Mouse (Mus musculus): ENCODE data around the gene Btbd9. TPM values are rescaled to one million over a fixed set of nuclear protein-coding genes. Genes with fewer than 3 reads are reported as not detected.

The Btbd9 gene
- total RNA-seq, 2 experiments from 2014 or later: 117 TPM

DNA sequence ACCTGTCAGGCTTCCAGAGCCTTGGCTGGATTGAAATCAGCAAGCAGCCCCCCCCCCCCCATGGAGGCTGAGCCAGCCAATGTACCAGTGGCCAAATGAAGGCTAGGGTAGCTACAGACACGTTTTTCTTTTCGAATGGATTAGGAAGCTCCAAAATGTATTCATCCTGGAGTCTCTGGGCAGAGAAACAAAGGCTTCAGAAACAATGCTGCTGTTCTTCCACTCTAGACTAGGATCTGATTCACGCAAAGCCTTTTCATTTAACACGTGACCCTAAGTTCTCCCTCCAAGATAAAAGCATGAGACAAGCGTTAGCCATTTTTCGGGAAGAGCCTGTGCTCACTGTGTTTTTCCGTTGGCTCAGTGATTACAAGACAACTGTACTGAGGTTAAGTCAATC lies 86.7 kb downstream of the Btbd9 start:
- DNase-seq (ENCODE audit: low spot score in 2 of 2): no peak

DNA sequence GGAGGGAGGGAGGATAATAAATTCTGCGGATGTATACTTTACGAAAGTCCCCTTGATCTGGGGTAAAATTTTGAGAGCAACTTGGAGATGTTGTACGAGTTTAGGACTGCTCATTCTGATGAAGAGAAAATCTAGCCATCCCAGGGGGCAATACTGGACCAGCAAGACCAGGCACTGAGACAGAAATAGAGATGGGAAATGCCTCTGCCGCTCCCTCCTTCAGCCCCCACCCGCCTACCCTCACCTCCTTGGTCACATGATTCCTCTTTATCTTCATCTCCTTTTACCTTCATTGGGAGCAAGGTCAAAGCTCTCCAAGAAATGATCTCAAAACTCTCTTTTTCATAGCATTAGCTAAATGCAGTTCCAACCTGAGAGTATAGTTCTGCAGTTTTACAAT lies 88.6 kb downstream of the Btbd9 start:
- no peak for DNase-seq (ENCODE audit: low spot score in 2 of 2)

DNA sequence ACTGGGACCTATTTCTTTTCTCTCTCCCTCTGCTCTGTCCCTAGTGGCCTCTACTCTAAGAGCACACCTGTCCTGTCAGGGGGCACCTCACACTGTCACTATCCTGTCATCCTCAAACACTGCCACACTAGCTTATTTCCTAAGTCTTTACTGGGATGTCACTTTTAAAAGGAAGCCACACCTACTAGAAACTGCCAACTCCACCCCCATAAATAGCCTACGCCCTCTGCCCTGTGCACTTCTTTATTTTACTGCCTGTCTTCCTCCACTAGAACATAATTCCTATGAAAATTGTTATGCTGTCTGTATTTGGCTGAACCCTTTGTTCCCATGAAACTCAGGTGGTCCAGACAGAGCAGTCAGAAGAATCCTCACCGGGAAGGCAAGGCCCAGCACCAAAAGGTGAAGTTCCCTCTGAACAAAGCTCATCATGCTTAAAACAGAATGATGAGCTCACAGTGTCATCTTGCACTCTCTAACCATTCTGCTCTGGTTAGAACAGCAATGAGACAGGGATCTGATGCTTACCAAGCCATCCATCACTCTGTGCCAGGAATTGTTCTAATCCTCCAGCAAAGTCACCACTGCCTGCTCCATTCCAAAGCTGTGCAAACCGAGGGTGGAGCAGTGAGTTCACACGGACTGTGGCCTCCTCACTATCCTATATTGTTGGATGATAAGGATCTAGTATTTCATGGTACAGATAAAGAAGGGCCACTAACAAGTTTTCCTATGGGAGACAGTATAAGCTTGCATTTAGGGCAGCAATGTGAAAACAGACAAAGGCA lies 91.0 kb downstream of the Btbd9 start:
- DNase-seq (ENCODE audit: low spot score in 2 of 2): no peak

DNA sequence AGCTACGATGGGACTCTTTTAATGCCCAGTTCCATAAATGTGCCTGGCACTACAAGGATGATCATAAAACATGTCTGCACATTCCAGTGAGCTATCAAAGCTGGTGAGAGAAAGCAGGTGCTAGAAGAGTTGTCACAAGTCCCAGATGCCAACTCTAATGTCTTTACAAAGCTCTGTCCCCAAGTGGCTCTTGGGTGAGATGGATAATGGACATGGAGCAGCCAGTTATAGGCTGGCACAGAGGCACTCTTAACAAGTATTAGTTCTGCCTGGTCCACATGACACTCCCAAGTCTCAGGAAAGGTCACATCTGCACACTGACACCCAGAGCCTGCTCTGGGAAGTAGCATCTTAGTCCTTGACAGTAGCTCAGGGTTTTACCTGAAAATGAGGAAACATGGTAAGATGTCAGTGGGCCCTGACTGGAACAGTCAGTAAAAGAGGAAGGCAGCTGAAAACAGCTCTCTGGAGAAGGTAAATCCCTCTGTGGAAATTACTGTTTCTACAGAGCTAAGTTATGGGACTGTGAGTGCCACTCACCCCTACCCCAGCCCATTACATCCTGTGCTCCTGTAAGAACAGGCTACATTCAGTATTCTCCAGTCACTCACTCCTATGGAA lies 91.7 kb downstream of the Btbd9 start:
- DNase-seq (ENCODE audit: low spot score in 2 of 2): no peak

DNA sequence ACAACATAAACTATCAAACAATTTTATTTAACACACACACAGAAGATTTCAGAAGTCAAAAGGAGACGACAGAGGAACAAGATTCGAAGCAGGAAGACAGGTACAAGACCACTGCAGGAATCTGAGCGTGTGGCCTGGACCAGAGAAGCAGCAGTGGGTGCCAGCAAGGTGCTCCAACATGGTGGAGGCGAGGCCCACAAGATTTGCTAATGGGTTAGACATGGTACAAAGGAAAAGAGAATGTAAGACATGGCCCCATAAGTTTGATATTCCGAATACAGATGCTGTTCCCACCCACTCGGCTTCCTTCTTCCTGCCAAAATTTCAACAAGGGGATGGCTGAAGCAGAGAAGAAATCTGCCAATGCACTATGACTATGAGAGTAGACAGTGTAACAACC lies 94.5 kb downstream of the Btbd9 start:
- DNase-seq (ENCODE audit: low spot score in 2 of 2): no peak

DNA sequence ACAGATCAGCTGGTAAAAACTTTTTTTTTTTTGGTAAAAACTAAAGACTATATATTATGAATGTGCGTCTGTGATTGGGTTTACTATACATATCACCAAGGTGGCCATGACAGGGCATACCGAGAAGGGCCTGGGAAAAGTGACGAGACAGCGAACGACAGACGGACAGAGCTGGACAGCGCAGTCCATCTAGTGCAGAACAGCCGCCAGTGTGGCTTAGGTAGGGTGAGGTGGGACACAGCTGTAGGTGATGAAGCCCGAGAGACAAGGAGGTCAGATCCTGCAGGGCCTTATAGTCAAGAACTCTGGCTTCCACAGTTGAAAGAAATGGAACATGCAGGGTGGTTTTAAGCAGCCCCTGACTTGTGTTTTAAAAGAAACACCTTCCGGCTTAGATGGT lies 94.9 kb downstream of the Btbd9 start:
- no peak for DNase-seq (ENCODE audit: low spot score in 2 of 2)

DNA sequence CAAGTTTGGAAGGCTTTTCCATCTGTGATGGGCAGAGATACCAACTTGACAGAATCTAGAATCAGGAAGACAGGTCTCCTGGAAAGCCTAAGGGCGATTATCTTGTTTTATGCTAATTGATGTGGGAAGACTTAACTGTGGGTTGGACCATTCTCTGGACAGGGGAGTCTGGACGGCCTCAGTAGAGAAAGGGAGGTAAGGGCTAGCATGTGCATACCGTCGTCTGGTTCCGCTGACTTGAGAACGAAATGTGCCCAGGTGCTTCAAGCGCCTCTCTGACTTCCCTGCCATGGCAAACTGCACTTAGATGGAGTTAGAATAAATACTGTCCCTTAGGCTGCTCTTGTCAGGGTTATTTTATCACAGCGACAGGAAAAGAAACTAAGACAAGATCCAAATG lies 95.9 kb downstream of the Btbd9 start:
- DNase-seq (ENCODE audit: low spot score in 2 of 2): no peak

DNA sequence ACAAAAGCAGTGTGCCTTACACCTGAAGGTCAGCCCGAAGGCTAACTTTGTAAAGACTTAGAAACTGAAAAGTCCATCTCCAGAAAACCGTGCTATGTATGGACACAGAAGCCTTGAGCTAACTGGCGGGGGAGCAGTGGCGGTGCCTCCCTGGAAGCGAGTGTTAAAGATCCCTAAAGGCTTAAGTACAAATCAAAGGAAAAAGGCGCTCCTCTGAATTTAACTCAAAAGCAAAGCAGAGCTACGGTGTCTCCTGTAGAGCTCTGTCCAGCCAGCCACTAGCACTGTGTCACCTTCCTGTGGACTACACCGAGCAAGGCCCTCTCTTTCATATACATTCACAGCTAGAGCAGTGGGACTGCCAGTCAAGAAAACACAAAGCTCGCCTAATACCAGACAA lies 98.1 kb downstream of the Btbd9 start:
- no peak for DNase-seq (ENCODE audit: low spot score in 2 of 2)

DNA sequence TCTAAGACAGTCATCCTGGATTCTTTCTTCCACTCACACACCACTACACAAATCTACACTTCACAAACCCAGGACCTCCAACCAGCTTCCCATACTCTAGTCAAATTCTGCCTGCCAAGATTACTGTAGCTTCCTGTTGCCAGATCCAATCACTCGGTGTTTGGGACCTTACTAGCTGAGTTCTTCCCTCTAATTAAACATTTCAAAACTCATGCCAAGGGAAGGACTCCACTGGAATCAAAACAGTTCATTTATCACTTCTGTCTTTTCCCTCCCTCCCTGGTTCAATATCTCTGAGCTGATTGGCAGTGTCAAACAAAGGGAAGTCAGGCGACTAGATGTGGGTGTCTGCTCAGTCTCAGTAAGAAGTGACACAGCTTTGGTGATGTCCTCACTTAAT lies 101.7 kb downstream of the Btbd9 start:
- peak in 1 of 2 experiments; percentile 49 for DNase-seq (ENCODE audit: low spot score in 2 of 2)

DNA sequence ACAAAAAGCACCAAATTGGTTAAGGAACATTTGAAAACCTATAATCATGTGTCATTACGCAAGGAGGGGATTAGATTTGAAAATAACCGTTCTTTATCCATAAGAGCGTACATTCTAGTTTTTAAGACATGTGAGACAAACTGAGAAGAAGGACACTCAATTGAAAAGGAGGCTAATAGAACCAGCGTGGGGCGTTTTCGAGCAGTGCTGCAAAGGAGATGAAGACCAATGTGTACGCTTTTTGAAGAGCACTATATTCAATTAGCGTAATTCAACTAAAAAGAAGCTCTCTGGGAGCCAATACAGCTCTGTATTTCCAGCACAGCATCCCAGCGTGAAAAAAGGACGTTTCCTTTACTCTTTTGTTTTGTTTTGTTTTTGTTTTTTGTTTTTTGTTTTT lies 103.5 kb downstream of the Btbd9 start:
- no peak for DNase-seq (ENCODE audit: low spot score in 2 of 2)

DNA sequence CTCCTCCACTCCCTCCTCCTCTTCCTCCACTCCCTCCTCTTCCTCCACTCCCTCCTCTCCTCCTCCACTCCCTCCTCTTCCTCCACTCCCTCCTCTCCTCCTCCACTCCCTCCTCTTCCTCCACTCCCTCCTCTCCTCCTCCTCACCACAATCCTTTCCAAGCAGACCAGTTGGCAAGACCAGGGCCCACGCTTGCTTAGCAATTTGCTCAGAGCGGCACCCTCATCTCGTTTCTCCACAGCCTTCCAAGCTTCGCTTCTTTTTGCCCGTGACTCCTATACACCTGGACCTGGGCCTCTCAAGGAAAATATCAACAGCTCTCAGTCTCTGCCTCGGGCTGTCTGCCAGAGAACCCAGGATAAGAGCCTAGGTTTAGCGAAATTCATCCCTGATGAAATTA lies 104.8 kb downstream of the Btbd9 start:
- DNase-seq (ENCODE audit: low spot score in 2 of 2): no peak

DNA sequence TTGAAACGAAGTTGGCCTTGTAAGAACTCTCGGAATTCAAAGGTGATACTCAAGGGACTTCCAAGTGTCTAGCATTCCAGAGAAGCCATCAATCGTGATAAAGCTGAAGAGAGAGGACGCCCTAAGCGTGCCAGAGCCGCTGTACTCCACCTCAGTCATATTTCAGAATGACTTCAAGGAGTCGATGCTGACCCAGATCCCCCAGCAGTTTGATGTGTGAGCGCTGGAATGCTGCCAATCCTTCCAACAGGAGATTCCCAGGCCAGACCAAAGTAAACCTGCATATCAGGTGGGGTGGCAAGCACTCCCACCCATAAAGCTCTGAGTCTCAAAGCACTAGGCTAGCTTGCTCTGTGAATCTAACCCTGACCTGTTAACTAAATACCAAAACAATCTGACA lies 105.5 kb downstream of the Btbd9 start:
- DNase-seq (ENCODE audit: low spot score in 2 of 2): no peak

DNA sequence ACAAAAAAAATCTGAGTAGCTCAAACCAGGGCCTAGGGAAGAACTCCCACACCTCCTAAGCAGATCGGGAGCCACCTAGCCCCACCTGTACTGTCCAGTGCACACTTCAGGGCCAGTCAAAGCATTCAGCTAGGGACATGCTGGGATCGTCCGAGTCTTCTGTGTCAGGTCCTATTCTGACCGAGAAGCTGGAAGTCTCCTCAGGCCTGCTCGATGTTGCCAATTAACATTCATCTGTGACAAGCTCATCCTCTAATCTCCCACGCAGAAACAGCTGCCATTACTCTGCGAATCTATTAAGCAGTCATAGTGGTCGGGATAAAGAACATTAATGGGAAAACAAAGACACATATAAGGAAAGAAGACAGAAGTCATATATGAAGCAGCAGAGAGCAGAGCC lies 106.0 kb downstream of the Btbd9 start:
- DNase-seq (ENCODE audit: low spot score in 2 of 2): no peak

DNA sequence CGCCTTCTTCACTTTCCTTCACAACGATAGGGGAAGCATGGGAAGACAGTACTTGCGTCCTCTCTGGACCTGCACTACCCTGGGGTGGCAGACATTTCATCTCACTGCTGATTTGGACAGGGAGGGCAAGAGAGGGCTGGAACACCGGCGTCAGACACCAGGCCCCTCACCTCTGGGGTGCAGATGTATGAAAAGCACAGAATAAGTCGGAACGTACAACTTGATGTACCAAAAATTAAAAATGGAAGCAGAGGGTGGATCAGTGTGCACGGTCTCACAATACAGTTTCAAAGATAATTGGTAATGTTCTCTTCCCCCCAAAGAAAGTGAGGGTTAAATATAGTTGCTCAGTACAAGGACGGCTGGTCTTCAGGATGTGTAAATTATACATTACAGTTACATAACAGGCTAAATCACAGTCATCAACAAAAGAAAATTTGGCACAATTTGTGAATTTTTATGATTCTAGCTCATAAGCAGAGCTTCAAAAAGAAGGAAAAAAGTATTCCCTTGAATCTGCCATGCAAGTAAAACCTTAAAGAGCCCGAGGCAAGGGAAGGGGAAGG lies 106.7 kb downstream of the Btbd9 start:
- DNase-seq (ENCODE audit: low spot score in 2 of 2): no peak

DNA sequence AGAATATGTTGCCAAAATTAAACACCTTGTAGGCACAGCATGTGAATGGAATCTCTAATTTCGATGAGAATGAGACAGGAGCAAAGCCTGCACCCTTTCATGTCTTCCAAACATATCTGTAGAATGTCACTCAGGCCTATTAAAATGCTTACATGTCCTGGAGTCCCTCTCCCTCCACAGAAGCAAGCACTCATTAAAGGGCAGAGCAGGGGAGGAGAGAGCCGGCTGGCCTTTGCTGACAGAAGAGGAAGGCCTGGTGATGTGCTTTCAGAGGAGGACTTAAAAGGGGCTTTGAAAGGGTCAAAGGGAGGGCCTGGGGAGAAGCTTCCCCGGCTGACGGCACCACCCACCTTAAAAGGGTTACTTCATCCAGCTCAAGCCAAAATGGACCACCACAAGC lies 107.9 kb downstream of the Btbd9 start:
- no peak for DNase-seq (ENCODE audit: low spot score in 2 of 2)

DNA sequence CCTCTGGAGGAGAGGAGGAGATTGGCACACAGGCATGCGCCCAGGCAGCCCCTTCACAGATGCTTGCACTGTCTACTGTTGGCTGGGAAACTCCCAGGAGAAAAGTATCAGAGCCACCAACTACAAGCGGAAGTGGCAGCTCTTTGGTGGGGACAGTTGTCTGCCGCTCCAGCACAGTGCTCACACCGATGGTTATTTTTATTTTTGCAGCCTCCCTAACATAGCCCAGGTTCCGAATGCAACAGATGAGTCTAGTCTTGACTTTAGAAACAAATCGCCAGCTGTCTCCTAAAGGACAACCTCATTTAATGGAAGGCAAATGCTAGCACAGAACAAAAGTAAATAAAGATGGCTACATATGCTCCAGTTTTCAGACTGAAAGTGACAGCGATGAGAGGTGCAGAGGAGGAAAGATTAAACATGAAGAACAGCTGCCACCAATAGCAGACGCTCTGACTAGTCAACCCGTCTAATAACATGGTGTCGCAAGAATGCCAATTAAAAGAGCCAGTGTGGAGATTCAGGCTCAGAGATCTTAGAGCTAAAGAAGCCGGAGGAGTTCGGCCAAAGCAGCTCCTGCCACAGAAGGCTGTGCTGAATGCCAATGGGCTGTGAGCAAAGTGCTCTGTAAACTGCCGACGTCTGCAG lies 108.6 kb downstream of the Btbd9 start:
- peak; percentile 79 to 87 for DNase-seq (ENCODE audit: low spot score in 2 of 2)

DNA sequence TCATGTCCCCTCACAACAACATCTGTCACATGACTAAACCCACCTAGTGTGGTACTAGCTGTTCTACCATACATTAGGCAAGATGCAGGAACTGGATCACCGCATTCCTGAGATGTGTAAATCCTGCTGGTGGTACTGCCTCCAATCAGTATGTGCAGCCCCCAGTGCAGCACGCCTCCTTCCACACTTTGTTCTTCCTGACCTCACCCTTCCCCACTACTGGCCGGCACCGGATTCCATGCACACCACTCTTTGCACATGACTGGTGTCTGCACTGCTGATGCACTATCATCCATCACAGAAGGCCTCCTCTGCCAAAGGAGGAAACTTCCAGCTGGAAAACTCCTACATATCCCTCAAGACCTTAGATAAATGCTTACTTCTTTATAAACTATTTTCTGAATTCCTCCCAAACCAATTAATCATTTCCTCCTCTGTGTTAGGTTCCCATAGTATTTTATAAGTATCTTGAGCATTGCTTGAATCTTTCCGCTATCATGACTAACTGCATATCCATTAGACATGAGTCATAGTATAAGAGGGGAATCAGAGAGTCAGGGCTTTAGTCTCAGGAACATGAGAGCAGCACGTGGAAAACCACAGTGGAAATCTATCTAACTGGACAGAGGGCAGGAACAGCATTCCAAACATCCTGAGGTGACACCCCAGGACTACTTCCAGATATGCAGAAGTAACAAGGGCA lies 111.1 kb downstream of the Btbd9 start:
- no peak for DNase-seq (ENCODE audit: low spot score in 2 of 2)

DNA sequence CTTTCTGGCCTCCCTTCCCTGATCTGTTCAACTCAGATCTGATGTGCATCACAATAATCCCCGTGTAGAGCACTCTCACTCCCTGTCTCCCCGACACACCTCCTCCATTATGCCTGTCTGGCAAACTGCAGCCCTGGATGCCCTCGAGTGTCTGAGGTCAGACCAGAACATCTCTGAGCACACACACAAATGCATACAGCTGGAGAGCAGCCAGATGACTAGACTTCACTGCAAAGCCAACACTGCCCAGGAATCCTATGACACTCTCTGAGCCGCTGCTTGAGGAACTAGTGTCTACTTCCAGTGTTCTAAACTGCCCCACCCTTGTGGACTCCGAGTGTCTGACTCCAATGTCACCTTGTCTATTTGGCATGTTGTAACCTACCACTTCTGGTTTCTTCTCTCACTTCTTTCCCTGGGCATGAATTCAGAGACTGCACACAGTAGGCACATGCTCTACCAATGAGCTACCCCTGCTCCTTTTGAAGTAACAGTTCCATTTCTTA lies 112.0 kb downstream of the Btbd9 start:
- no peak for DNase-seq (ENCODE audit: low spot score in 2 of 2)

DNA sequence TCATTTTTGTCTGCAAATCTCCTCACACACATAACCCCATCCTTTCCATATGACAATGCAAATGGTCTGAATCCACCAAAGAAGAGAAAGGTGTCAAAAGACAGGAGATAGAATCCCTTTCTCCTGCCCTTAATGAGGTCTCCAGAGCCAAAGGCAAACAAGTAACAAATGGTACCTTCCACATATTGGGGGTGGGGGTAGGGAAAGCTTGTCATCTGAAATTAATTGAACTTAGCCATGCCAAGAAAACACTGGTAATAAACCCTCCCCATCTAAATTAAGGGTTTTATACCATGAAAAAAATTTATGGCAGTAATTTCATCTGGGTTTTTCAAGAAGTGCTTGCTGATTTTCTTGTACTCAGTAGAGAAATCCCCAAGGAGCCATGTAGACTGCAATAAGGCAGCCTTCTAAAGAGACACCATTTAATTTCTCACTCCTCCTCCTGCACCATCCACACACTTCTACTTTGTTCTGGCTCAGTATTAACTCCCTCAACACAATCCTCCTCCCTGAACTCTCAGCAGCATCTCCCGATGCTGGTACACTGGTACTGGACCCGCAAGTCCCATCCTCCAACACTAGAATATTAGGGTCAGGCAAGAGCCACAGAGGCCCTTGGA lies 115.5 kb downstream of the Btbd9 start:
- no peak for DNase-seq (ENCODE audit: low spot score in 2 of 2)

DNA sequence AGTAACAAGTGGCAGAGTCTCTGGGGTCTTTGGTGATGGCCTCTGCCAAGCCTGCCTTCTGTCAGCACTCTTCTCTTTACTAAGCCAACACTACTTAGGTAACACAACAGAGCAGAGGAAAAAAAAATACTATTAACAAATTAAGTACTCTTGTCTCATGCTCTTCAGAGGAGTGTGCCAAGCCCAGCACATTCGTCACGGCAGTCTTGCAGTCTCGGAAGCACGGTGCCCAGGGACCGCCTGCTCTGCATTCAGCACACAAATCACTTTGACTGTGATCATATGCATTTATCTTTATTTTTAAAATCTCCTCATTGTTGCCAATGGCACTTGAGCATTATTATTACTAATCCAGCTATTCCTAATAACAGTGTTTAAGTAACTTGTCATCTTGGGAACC lies 116.6 kb downstream of the Btbd9 start:
- DNase-seq (ENCODE audit: low spot score in 2 of 2): no peak

DNA sequence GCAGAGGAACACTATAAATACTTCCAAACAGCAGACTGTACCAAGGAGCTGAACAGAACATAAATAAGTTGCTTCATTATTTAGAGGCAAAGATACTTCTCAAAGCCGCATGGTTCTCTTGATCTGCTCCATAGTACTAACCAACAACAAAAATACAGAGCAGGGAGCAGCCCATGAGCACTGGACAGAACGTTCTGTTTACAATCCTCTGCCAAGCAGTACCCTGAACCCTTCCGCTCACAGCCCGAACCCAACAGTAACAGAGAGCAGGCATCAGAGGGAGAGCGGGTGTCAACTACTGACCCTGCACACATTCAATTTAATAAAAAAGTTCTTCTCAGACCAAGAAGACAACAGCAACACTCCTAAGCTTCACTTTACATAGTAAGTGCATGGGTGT lies 117.4 kb downstream of the Btbd9 start:
- no peak for DNase-seq (ENCODE audit: low spot score in 2 of 2)

Measured in layer of hippocampus, postnatal 14 days (tissue).